Comparison of ENCODE assay signal across 9 mouse cellular contexts in the genomic region with DNA sequence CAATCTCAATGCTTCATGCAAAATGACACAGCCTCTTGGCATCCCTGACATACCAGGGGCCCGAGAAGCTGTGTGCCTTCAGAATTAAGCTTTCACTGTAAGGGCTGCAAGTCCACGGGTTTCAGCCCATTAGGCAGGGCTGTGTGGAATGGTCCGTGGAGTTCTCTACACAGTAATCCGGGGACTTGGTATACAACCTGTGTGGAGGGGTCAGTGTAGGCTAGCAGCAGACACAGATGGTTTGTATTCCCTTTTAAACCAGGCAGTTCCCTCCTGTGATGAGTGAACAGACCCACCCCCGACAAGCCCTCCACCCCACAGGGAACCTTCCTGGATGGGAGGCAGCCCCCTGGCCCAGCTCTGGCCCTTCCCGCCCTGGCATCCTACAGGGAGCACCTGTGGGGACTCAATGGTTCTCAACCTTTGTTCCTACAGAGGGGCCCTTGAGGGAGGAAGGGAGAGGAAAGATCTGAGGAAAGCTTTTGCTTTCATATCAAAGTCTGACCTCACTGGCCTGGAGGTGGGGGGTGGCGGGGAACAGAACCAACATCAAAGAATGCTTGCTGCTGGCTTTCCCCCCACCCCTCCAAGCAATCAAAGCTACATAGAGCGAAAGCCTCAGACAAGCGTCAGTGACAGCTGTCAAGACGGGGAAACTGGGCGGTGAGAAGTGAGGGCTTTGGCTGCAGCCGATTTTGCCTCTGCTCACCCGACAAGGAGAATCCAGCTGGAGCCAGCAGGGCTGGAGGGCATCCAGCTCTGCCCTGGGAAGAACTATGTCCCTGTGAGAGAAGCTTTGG.
DNase-seq lines count a peak whose midpoint lies in the region; ATAC-seq lines count a peak whose summit lies in the region.
"Had no signal": no experiment of that assay in that cellular context is flagged by ENCODE, and none has a peak within 500 bp of the region (broad histone marks: within the 10 kb centered on the region; RNA-seq: fewer than 3 reads in every experiment).

No protein-coding gene starts in this region.

- H3K27ac ChIP-seq in forebrain, embryonic 14.5 days (ENCODE audit: low read depth, low read length), result no peak overlapping the region
- no peak overlapping the region for H3K27ac ChIP-seq in intestine, embryonic 14.5 days (ENCODE audit: low read depth)
- H3K27ac ChIP-seq: liver, embryonic 14.5 days had no signal

- ATAC-seq in forebrain, embryonic 14.5 days, result peak; percentile 43
- ATAC-seq in intestine, embryonic 14.5 days (replicated peaks; ENCODE audit: low FRiP score, low TSS enrichment, low read depth), result 0 out of 2 replicates have a peak, but pooled peaks have one; percentile 28

- no peaks in the 10 kb centered on the region for H3K9me3 ChIP-seq in forebrain, embryonic 14.5 days (replicated peaks; ENCODE audit: control insufficient read depth, low read length)
- H3K9me3 ChIP-seq in intestine, embryonic 14.5 days (ENCODE audit: control insufficient read depth, low read length), result no peaks in the 10 kb centered on the region

- no peaks in the 10 kb centered on the region for H3K27me3 ChIP-seq in forebrain, embryonic 14.5 days (replicated peaks; ENCODE audit: control insufficient read depth, insufficient read depth, low read length)
- no peaks in the 10 kb centered on the region for H3K27me3 ChIP-seq in intestine, embryonic 14.5 days (replicated peaks; ENCODE audit: control insufficient read depth, insufficient read depth, low read length)

- H3K9ac ChIP-seq in forebrain, embryonic 14.5 days (ENCODE audit: low read length), result no peak overlapping the region
- no peak overlapping the region for H3K9ac ChIP-seq in intestine, embryonic 14.5 days (ENCODE audit: low read length)
- H3K9ac ChIP-seq: liver, embryonic 14.5 days had no signal

- DNase-seq in heart, adult 18-20 months, result peak; percentile 71 to 77
- DNase-seq in heart, adult 8-10 months (ENCODE audit: low spot score), result no peak
- DNase-seq in forebrain, embryonic 14.5 days (ENCODE audit: low spot score), result peak; percentile 33
- DNase-seq in intestine, embryonic 14.5 days (ENCODE audit: low spot score), result peak; percentile 57
- peak; percentile 67 for DNase-seq in lung, postnatal 36 days
- DNase-seq in layer of hippocampus, adult 8-10 months (ENCODE audit: low spot score in 2 of 2), result no peak
- DNase-seq in spleen, postnatal 14 days (ENCODE audit: low spot score in 2 of 2), result no peak
- DNase-seq in thymus, postnatal 14 days, result no peak

- WGBS in forebrain, embryonic 14.5 days, result 17% methylated on average over 13 of the region's 13 CpGs
- 29% methylated on average over 13 of the region's 13 CpGs for WGBS in intestine, embryonic 14.5 days

- H3K4me3 ChIP-seq in forebrain, embryonic 14.5 days (ENCODE audit: low read depth, low read length), result no peak overlapping the region
- no peak overlapping the region for H3K4me3 ChIP-seq in intestine, embryonic 14.5 days (ENCODE audit: low read depth, low read length)

- no peaks in the 10 kb centered on the region for H3K36me3 ChIP-seq in forebrain, embryonic 14.5 days (ENCODE audit: control insufficient read depth, insufficient read depth, low read length)
- H3K36me3 ChIP-seq in intestine, embryonic 14.5 days (ENCODE audit: control insufficient read depth, insufficient read depth, low read length), result no peaks in the 10 kb centered on the region

- H3K4me1 ChIP-seq in forebrain, embryonic 14.5 days (ENCODE audit: control insufficient read depth, insufficient read depth, low read length), result peaks cover 3% of the 10 kb centered on the region; the same call in 1 of the 2 replicates
- peaks cover 54% of the 10 kb centered on the region for H3K4me1 ChIP-seq in intestine, embryonic 14.5 days (replicated peaks; ENCODE audit: control insufficient read depth, insufficient read depth, low read length)

- H3K4me2 ChIP-seq in forebrain, embryonic 14.5 days (ENCODE audit: low read length), result no peak overlapping the region
- H3K4me2 ChIP-seq in intestine, embryonic 14.5 days (ENCODE audit: low read length), result no peak overlapping the region

Comparison
In these comparisons a context has a peak if more than half of its experiments do, and no peak if none do; other contexts are left out.
1. DNase-seq: peak in heart, adult 18-20 months (2 of 2), forebrain, embryonic 14.5 days (single experiment), intestine, embryonic 14.5 days (single experiment) and lung, postnatal 36 days (single experiment); none in heart, adult 8-10 months (single experiment), layer of hippocampus, adult 8-10 months (0 of 2), spleen, postnatal 14 days (0 of 2) and thymus, postnatal 14 days (single experiment).